Mouse (Mus musculus) brown adipose tissue, adult 24 weeks (tissue): ENCODE measurements around the gene Clip2. TPM values are rescaled to one million over a fixed set of nuclear protein-coding genes. Genes with fewer than 3 reads are reported as not detected.
"Not testable (repeated sequence)": the region's sequence is repeated elsewhere in the genome, so short reads cannot be mapped to it uniquely, and the experiment has no call there.

Source experiments
- H3K27ac ChIP-seq: fragments of 200-500 bp; replicated peaks from 2 replicates; pipeline ENCODE4 v1.5.1; 2012; ENCODE audit warnings: low read depth, mild to moderate bottlenecking, low read length
- H3K4me1 ChIP-seq: fragments of 200-500 bp; 2 replicates; pipeline ENCODE4 v1.6.1; 2012; ENCODE audit warnings: low read length, mixed read lengths; ENCODE audit not compliant: control insufficient read depth, insufficient read depth, insufficient read length
- H3K4me3 ChIP-seq: fragments of 200-500 bp; 2 replicates; pipeline ENCODE4 v1.5.1; 2012; ENCODE audit warnings: low read depth, mild to moderate bottlenecking, low read length, moderate library complexity; ENCODE audit not compliant: insufficient read depth
- polyA plus RNA-seq: library from polyadenylated mRNA; stranded (reverse); fragments of >200 nt; gene quantifications from 2 replicates; pipeline ENCODE4 v1.2.4, GENCODE M21; 2012; ENCODE audit not compliant: missing spikeins, insufficient read depth, insufficient read length

Clip2 gene
- polyA plus RNA-seq, 1 experiment = 6.9 TPM

- no peak overlapping the region for H3K27ac ChIP-seq
- H3K4me3 ChIP-seq = no peak overlapping the region
- no peaks in the 10 kb centered on the region for H3K4me1 ChIP-seq
These were observed 56.4 kb downstream of the Clip2 start for GRCm38 (mm10) chr5:134495796-134496195.

- no peak overlapping the region for H3K27ac ChIP-seq
- H3K4me1 ChIP-seq = no peaks in the 10 kb centered on the region
These were observed 58.1 kb downstream of the Clip2 start for GRCm38 (mm10) chr5:134494142-134494541.

GRCm38 (mm10) chr5:134492956-134493355 lies 59.3 kb downstream of the Clip2 start:
- Histone ChIP-seq H3K4me1 (no peaks in the 10 kb centered on the region), H3K27ac (no peak overlapping the region), H3K4me3 (no peak overlapping the region)

More at GRCm38 (mm10) chr5:134494142-134494541, 58.1 kb downstream of the Clip2 start:
- no peak overlapping the region for H3K4me3 ChIP-seq

- H3K27ac ChIP-seq = no peak overlapping the region
- no peaks in the 10 kb centered on the region for H3K4me1 ChIP-seq
These were observed 60.4 kb downstream of the Clip2 start for GRCm38 (mm10) chr5:134491712-134492417.

GRCm38 (mm10) chr5:134491206-134491605 lies 61.0 kb downstream of the Clip2 start:
- Histone ChIP-seq H3K4me1 (no peaks in the 10 kb centered on the region), H3K27ac (no peak overlapping the region), H3K4me3 (no peak overlapping the region)

More at GRCm38 (mm10) chr5:134491712-134492417, 60.4 kb downstream of the Clip2 start:
- H3K4me3 ChIP-seq = no peak overlapping the region

- no peak overlapping the region for H3K4me3 ChIP-seq
These were observed 61.8 kb downstream of the Clip2 start for GRCm38 (mm10) chr5:134490465-134490864.

GRCm38 (mm10) chr5:134489583-134489982 lies 62.7 kb downstream of the Clip2 start:
- Histone ChIP-seq H3K4me3 (no peak overlapping the region), H3K27ac (no peak overlapping the region), H3K4me1 (no peaks in the 10 kb centered on the region)

More at GRCm38 (mm10) chr5:134490465-134490864, 61.8 kb downstream of the Clip2 start:
- H3K27ac ChIP-seq = no peak overlapping the region
- no peaks in the 10 kb centered on the region for H3K4me1 ChIP-seq

- H3K27ac ChIP-seq = no peak overlapping the region
- H3K4me1 ChIP-seq = no peaks in the 10 kb centered on the region
- H3K4me3 ChIP-seq = no peak overlapping the region
These were observed 63.6 kb downstream of the Clip2 start for GRCm38 (mm10) chr5:134488596-134488995.

GRCm38 (mm10) chr5:134488042-134488441 lies 64.2 kb downstream of the Clip2 start:
- Histone ChIP-seq H3K27ac (no peak overlapping the region), H3K4me1 (no peaks in the 10 kb centered on the region), H3K4me3 (no peak overlapping the region)

GRCm38 (mm10) chr5:134485900-134486665 lies 66.2 kb downstream of the Clip2 start:
- Histone ChIP-seq H3K4me1 (no peaks in the 10 kb centered on the region), H3K4me3 (no peak overlapping the region), H3K27ac (no peak overlapping the region)

- no peak overlapping the region for H3K4me3 ChIP-seq
- no peaks in the 10 kb centered on the region for H3K4me1 ChIP-seq
These were observed 67.0 kb downstream of the Clip2 start for GRCm38 (mm10) chr5:134485183-134485730.

GRCm38 (mm10) chr5:134483291-134483690 lies 68.9 kb downstream of the Clip2 start:
- Histone ChIP-seq H3K27ac (no peak overlapping the region), H3K4me3 (no peak overlapping the region), H3K4me1 (no peaks in the 10 kb centered on the region)

More at GRCm38 (mm10) chr5:134485183-134485730, 67.0 kb downstream of the Clip2 start:
- no peak overlapping the region for H3K27ac ChIP-seq

GRCm38 (mm10) chr5:134482331-134482730 lies 69.9 kb downstream of the Clip2 start:
- Histone ChIP-seq H3K4me3 (no peak overlapping the region), H3K4me1 (no peaks in the 10 kb centered on the region), H3K27ac (no peak overlapping the region)

GRCm38 (mm10) chr5:134478886-134479285 lies 73.3 kb downstream of the Clip2 start:
- H3K4me3 ChIP-seq, H3K4me1 ChIP-seq, H3K27ac ChIP-seq: not testable (repeated sequence)

- not testable (repeated sequence) for H3K4me1 ChIP-seq, H3K27ac ChIP-seq, H3K4me3 ChIP-seq
These were observed 76.5 kb downstream of the Clip2 start for GRCm38 (mm10) chr5:134475686-134476085.
